Mouse (Mus musculus): ENCODE data around the gene Slc16a5.

- no peak for TF ChIP-seq CTCF (conservative IDR thresholded peaks at IDR 0.05; ENCODE audit: insufficient read depth, insufficient read length, low read depth, low read length)
- TF ChIP-seq POLR2A (IDR thresholded peaks at IDR 0.05; ENCODE audit: low read depth, low read length): no peak
Measured at GRCm38 (mm10) chr11:115421972-115422371, 40.3 kb upstream of the Slc16a5 start.
